In genomic region chr11:44127088-44127487, GRCm38 (mm10) we compare ENCODE assay signal across 14 mouse cellular contexts.
DNase-seq lines count a peak whose midpoint lies in the region; ATAC-seq and TF ChIP-seq lines count a peak whose summit lies in the region.
"Had no signal": no experiment of that assay in that cellular context is flagged by ENCODE, and none has a peak within 500 bp of the region (broad histone marks: within the 10 kb centered on the region; RNA-seq: fewer than 3 reads in every experiment).

No protein-coding gene starts in this region.

- H3K9me3 ChIP-seq in forebrain, embryonic 16.5 days (ENCODE audit: control insufficient read depth, low read length): no peaks in the 10 kb centered on the region
- no peaks in the 10 kb centered on the region for H3K9me3 ChIP-seq in forebrain, embryonic 12.5 days
- no peaks in the 10 kb centered on the region for H3K9me3 ChIP-seq in lung, postnatal 0 days (ENCODE audit: low read length)
- H3K9me3 ChIP-seq: embryonic facial prominence, embryonic 15.5 days; liver, embryonic 13.5 days had no signal

- no peak overlapping the region for H3K4me2 ChIP-seq in forebrain, embryonic 16.5 days (ENCODE audit: low read length)
- H3K4me2 ChIP-seq in forebrain, embryonic 12.5 days: no peak overlapping the region
- no peak overlapping the region for H3K4me2 ChIP-seq in lung, postnatal 0 days (replicated peaks; ENCODE audit: low read depth, low read length)
- H3K4me2 ChIP-seq: embryonic facial prominence, embryonic 15.5 days; liver, embryonic 13.5 days had no signal

- ATAC-seq in forebrain, embryonic 16.5 days: peak; percentile 40; the same call in 1 of the 2 replicates
- no peak for ATAC-seq in forebrain, embryonic 12.5 days (ENCODE audit: low FRiP score)
- peak; percentile 21; the same call in 1 of the 2 replicates for ATAC-seq in lung, postnatal 0 days
- ATAC-seq in erythroid progenitor cell, adult 5-6 weeks (replicated peaks; ENCODE audit: low FRiP score, poor library complexity, severe bottlenecking): no peak
- ATAC-seq: inflammation-experienced regulatory T-cells, adult 6 months had no signal

- TF ChIP-seq POLR2A in lung, adult 2 months (IDR thresholded peaks at IDR 0.05; ENCODE audit: borderline replicate concordance, extremely low read depth, low read depth, low read length): no peak

- H3K27me3 ChIP-seq in forebrain, embryonic 16.5 days (replicated peaks; ENCODE audit: control insufficient read depth, insufficient read depth, low read length): no peaks in the 10 kb centered on the region
- no peaks in the 10 kb centered on the region for H3K27me3 ChIP-seq in forebrain, embryonic 12.5 days
- no peaks in the 10 kb centered on the region for H3K27me3 ChIP-seq in lung, postnatal 0 days (replicated peaks; ENCODE audit: insufficient read depth, low read length)
- H3K27me3 ChIP-seq: embryonic facial prominence, embryonic 15.5 days; liver, embryonic 13.5 days had no signal

- H3K4me3 ChIP-seq in forebrain, embryonic 16.5 days (replicated peaks; ENCODE audit: low read length): no peak overlapping the region
- H3K4me3 ChIP-seq in forebrain, embryonic 12.5 days (replicated peaks): no peak overlapping the region
- H3K4me3 ChIP-seq in lung, postnatal 0 days (ENCODE audit: low read depth, low read length): no peak overlapping the region
- H3K4me3 ChIP-seq in lung, adult 2 months (replicated peaks; ENCODE audit: extremely low read depth, low read depth, low read length): no peak overlapping the region
- H3K4me3 ChIP-seq: embryonic facial prominence, embryonic 15.5 days; liver, embryonic 13.5 days had no signal

- no peak for TF ChIP-seq CTCF in lung, postnatal 0 days (IDR thresholded peaks at IDR 0.05)
- TF ChIP-seq CTCF in lung, adult 2 months (IDR thresholded peaks at IDR 0.05; ENCODE audit: insufficient read depth, low read length): no peak

- no peak for TF ChIP-seq EP300 in lung, postnatal 0 days (IDR thresholded peaks at IDR 0.05)

- WGBS in forebrain, embryonic 16.5 days: 55% methylated on average over 9 of the region's 9 CpGs
- WGBS in forebrain, embryonic 12.5 days: 59% methylated on average over 9 of the region's 9 CpGs
- WGBS in lung, postnatal 0 days: 51% methylated on average over 9 of the region's 9 CpGs
- 68% methylated on average over 9 of the region's 9 CpGs for WGBS in lung, adult 2 months

- H3K4me1 ChIP-seq in forebrain, embryonic 16.5 days (replicated peaks; ENCODE audit: control insufficient read depth, insufficient read depth, low read length): no peaks in the 10 kb centered on the region
- H3K4me1 ChIP-seq in forebrain, embryonic 12.5 days: peaks cover 3% of the 10 kb centered on the region
- no peaks in the 10 kb centered on the region for H3K4me1 ChIP-seq in lung, postnatal 0 days (ENCODE audit: insufficient read depth, low read depth, low read length)
- H3K4me1 ChIP-seq in lung, adult 2 months (ENCODE audit: control insufficient read depth, insufficient read depth, low read length): no peaks in the 10 kb centered on the region
- H3K4me1 ChIP-seq: embryonic facial prominence, embryonic 15.5 days; liver, embryonic 13.5 days had no signal

- H3K36me3 ChIP-seq in forebrain, embryonic 16.5 days (ENCODE audit: control insufficient read depth, insufficient read depth): no peaks in the 10 kb centered on the region
- H3K36me3 ChIP-seq in forebrain, embryonic 12.5 days (replicated peaks): no peaks in the 10 kb centered on the region
- H3K36me3 ChIP-seq in lung, postnatal 0 days (ENCODE audit: insufficient read depth, low read length): no peaks in the 10 kb centered on the region
- H3K36me3 ChIP-seq: embryonic facial prominence, embryonic 15.5 days; liver, embryonic 13.5 days had no signal

- H3K9ac ChIP-seq in forebrain, embryonic 16.5 days (replicated peaks; ENCODE audit: low read depth, low read length): no peak overlapping the region
- H3K9ac ChIP-seq in forebrain, embryonic 12.5 days: no peak overlapping the region
- H3K9ac ChIP-seq in lung, postnatal 0 days (replicated peaks; ENCODE audit: low read depth): no peak overlapping the region
- H3K9ac ChIP-seq: embryonic facial prominence, embryonic 15.5 days; liver, embryonic 13.5 days had no signal

- DNase-seq in lung, postnatal 0 days (ENCODE audit: low spot score): no peak
- DNase-seq in lung, adult 2 months: no peak
- DNase-seq in layer of hippocampus, adult 8-10 months (ENCODE audit: low spot score in 2 of 2): peak; percentile 12 to 14
- DNase-seq in right cerebral cortex, postnatal 10 days (ENCODE audit: low spot score in 2 of 2): peak; percentile 29 to 50
- DNase-seq in adrenal gland, adult 2 months: no peak
- DNase-seq: B cell, adult 2 months; cerebellum, adult 11 months; gastrocnemius, postnatal 36 days; liver, embryonic 13.5 days had no signal

- H3K27ac ChIP-seq in forebrain, embryonic 16.5 days (ENCODE audit: low read length): no peak overlapping the region
- H3K27ac ChIP-seq in forebrain, embryonic 12.5 days: no peak overlapping the region
- no peak overlapping the region for H3K27ac ChIP-seq in lung, postnatal 0 days (ENCODE audit: low read length)
- H3K27ac ChIP-seq: embryonic facial prominence, embryonic 15.5 days; liver, embryonic 13.5 days had no signal

Comparison
In these comparisons a context has a peak if more than half of its experiments do, and no peak if none do; other contexts are left out.
1. ATAC-seq: peak in forebrain, embryonic 16.5 days (single experiment) and lung, postnatal 0 days (single experiment); none in forebrain, embryonic 12.5 days (single experiment) and erythroid progenitor cell, adult 5-6 weeks (single experiment).
2. DNase-seq: peak in layer of hippocampus, adult 8-10 months (2 of 2) and right cerebral cortex, postnatal 10 days (2 of 2); none in lung, postnatal 0 days (single experiment), lung, adult 2 months (single experiment) and adrenal gland, adult 2 months (single experiment).